ENCODE assay signal across 1 mouse cellular context in genomic region chr4:115827066-115827465, GRCm38 (mm10).
TF ChIP-seq lines count a peak whose summit lies in the region.

No protein-coding gene starts in this region.

TF ChIP-seq in CH12.LX, 34 proteins besides CTCF, POLR2A, EP300 and RAD21 (continued from another document):
- TF ChIP-seq USF1 (IDR thresholded peaks at IDR 0.05; ENCODE audit: low read depth, low read length) (no peak), MYC (IDR thresholded peaks at IDR 0.05; ENCODE audit: low read depth, low read length) (no peak), ZNF384 (IDR thresholded peaks at IDR 0.05; ENCODE audit: low read depth, low read length) (no peak), TCF12 (IDR thresholded peaks at IDR 0.05; ENCODE audit: low read depth, low read length) (no peak), SMC3 (IDR thresholded peaks at IDR 0.05; ENCODE audit: low read depth, low read length) (no peak), HCFC1 (IDR thresholded peaks at IDR 0.05; ENCODE audit: low read depth, low read length) (no peak), CHD1 (IDR thresholded peaks at IDR 0.05; ENCODE audit: low read depth, low read length) (no peak), CHD2 (IDR thresholded peaks at IDR 0.05; ENCODE audit: low read length) (no peak), JUND (conservative IDR thresholded peaks at IDR 0.05; ENCODE audit: low read depth, low read length) (no peak), ELF1 (IDR thresholded peaks at IDR 0.05; ENCODE audit: low read depth, low read length) (no peak)
